Comparison of ENCODE assay signal across 29 mouse cellular contexts in genomic region chr19:11980471-11980870, GRCm38 (mm10).
"Had no signal": no experiment of that assay in that cellular context is flagged by ENCODE, and none has a peak within 500 bp of the region (broad histone marks: within the 10 kb centered on the region; RNA-seq: fewer than 3 reads in every experiment).

No protein-coding gene starts in this region.

- H3K9ac ChIP-seq: limb, embryonic 12.5 days; limb, embryonic 13.5 days; limb, embryonic 15.5 days; liver, embryonic 12.5 days; liver, embryonic 13.5 days; liver, embryonic 14.5 days; liver, embryonic 15.5 days; liver, postnatal 0 days; lung, embryonic 14.5 days; lung, embryonic 15.5 days; midbrain, embryonic 12.5 days; midbrain, embryonic 15.5 days; neural tube, embryonic 12.5 days had no signal

- DNase-seq: left cerebral cortex, postnatal 4 days; liver; liver, embryonic 13.5 days; liver, postnatal 0 days; lung, adult 18-20 months; lung, adult 2 months; lung, embryonic 14.5 days; lung, postnatal 10 days; lung, postnatal 14 days; lung, postnatal 36 days; lung, postnatal 4 days had no signal

- H3K4me3 ChIP-seq: left cerebral cortex, adult 2 months; limb, embryonic 10.5 days; limb, embryonic 12.5 days; limb, embryonic 13.5 days; limb, embryonic 15.5 days; liver, embryonic 12.5 days; liver, embryonic 13.5 days; liver, embryonic 15.5 days; lung, embryonic 15.5 days; megakaryocyte, embryonic 14.5 days; midbrain, embryonic 10.5 days; midbrain, embryonic 12.5 days; midbrain, embryonic 15.5 days; myocyte; neural tube, embryonic 12.5 days had no signal

- H3K27me3 ChIP-seq: limb, embryonic 12.5 days; limb, embryonic 13.5 days; limb, embryonic 15.5 days; liver, embryonic 12.5 days; liver, embryonic 13.5 days; liver, embryonic 15.5 days; lung, embryonic 15.5 days; megakaryocyte, embryonic 14.5 days; midbrain, embryonic 12.5 days; midbrain, embryonic 15.5 days; neural tube, embryonic 12.5 days had no signal

- ATAC-seq: liver, embryonic 12.5 days; liver, postnatal 0 days; lung, postnatal 0 days; midbrain, embryonic 15.5 days had no signal

- H3K4me1 ChIP-seq: limb, embryonic 10.5 days; limb, embryonic 15.5 days; lung, embryonic 15.5 days; midbrain, embryonic 10.5 days; midbrain, embryonic 12.5 days; midbrain, embryonic 15.5 days; neural tube, embryonic 12.5 days had no signal

- H3K27ac ChIP-seq: left cerebral cortex, adult 2 months; limb, embryonic 10.5 days; limb, embryonic 12.5 days; limb, embryonic 13.5 days; limb, embryonic 15.5 days; liver, embryonic 12.5 days; liver, embryonic 13.5 days; liver, embryonic 14.5 days; liver, embryonic 15.5 days; lung, embryonic 15.5 days; macrophage; midbrain, embryonic 10.5 days; midbrain, embryonic 12.5 days; midbrain, embryonic 15.5 days; neural tube, embryonic 12.5 days had no signal

- H3K4me2 ChIP-seq: limb, embryonic 12.5 days; limb, embryonic 13.5 days; limb, embryonic 15.5 days; liver, embryonic 11.5 days; liver, embryonic 12.5 days; liver, embryonic 13.5 days; liver, embryonic 15.5 days; lung, embryonic 14.5 days; lung, embryonic 15.5 days; midbrain, embryonic 12.5 days; midbrain, embryonic 15.5 days; neural tube, embryonic 12.5 days had no signal

- H3K9me3 ChIP-seq: limb, embryonic 10.5 days; limb, embryonic 12.5 days; limb, embryonic 13.5 days; limb, embryonic 15.5 days; liver, embryonic 12.5 days; liver, embryonic 13.5 days; liver, embryonic 15.5 days; lung, embryonic 15.5 days; megakaryocyte, embryonic 14.5 days; midbrain, embryonic 10.5 days; midbrain, embryonic 12.5 days; midbrain, embryonic 15.5 days; neural tube, embryonic 12.5 days had no signal
